Mouse (Mus musculus): ENCODE measurements around the gene Epx. TPM values are rescaled to one million over a fixed set of nuclear protein-coding genes. Genes with fewer than 3 reads are reported as not detected.

The Epx gene
- total and polyA plus RNA-seq, 2 experiments from 2014 or later: 0.79 to 0.90 TPM

DNA sequence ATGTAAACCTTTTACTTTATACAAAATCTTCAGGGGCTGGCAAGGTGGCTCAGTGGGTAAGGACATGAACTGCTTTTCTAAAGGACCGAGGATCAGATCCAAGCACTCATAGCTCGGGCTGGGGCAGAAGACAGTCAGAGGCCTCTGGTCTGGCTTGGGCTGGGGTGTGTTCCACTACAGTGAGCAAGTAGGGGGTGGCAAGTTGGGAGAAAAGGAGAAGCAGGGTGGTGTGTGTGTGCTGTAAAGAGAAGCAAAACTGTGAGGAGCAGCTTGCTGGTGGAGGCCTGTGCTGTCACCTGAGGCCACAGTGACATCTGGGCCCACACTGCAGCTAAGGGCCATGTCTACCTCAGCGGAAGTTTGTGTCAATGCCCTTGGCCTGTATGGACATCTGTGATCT lies 33.9 kb downstream of the Epx start:
- Histone ChIP-seq H3K27ac (ENCODE audit: low read depth, low read length) (no peak overlapping the region), H3K36me3 (ENCODE audit: insufficient read depth) (no peaks in the 10 kb centered on the region), H3K4me3 (ENCODE audit: low read depth, low read length) (no peak overlapping the region), H3K27me3 (ENCODE audit: insufficient read depth, low read length) (no peaks in the 10 kb centered on the region), H3K4me1 (ENCODE audit: insufficient read depth) (no peaks in the 10 kb centered on the region), H3K9ac (no peak overlapping the region), H3K9me3 (ENCODE audit: low read length) (no peaks in the 10 kb centered on the region), H3K4me2 (ENCODE audit: low read depth) (no peak overlapping the region)
- no peak for ATAC-seq
- WGBS: 88% methylated on average over 3 of the region's 3 CpGs
- TF ChIP-seq CTCF (IDR thresholded peaks at IDR 0.05; ENCODE audit: low read depth): no peak
- DNase-seq: no peak

DNA sequence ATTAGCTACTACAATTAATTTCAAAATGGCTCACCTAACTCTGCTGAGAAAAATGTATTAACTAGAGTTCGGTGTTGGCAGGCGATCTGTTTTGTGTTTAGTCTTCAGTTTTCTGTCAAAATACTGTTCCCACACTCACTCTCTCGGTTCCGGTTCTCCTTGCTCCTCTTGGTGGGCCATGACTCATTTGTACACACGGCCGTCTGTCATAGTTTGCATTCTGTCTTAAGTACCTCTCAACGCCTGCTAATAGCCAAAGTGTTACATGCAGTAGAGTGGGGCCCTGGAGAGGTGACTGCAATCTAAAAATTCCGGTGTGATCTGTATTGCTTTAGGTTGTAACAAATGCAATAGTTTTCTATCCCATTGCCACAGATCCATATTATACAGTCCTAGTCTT lies 34.7 kb downstream of the Epx start:
- no peaks in the 10 kb centered on the region for H3K9me3 ChIP-seq (ENCODE audit: low read length)

DNA sequence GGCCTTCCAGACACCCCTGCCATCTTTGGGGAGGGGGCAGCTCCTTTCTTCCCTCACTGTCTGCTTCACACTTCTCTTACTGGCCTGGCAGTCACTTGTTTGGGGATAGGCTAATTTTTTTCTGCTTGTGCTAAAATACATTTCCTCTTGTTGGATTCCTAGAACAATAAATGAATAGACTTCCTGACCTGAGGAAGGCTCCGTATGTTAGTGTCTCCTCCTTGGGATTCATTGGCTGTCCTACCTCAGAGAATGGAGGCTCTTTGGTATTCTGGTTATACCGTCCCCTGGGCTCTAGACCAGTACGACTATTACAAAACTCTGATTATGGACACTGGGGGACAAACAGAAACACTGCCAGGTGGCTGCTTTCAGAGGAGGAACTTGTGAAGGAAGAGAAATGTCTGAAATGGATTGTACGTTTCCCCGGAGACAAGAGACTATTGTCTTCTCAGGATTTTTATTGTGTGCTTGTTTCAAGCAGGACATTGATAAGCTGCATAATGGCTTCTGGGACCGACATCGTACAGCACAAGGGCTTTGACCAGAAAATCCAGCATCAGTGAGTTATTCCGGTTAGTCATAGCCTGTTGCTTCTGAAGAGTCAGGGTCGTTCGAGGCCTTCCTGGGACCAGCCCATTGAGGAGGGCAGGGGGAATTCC lies 47.0 kb downstream of the Epx start, which contains the start of gene Lpo:
Gene Lpo (minus strand): TSS at position 51 of the 662 bp plus-strand sequence.
- H3K36me3 ChIP-seq (ENCODE audit: insufficient read depth): no peaks in the 10 kb centered on the region
- DNase-seq (peak; percentile 5), ATAC-seq (peak; percentile 55)
- H3K9me3 ChIP-seq (ENCODE audit: low read length): no peaks in the 10 kb centered on the region
- no peak within 1 kb of the TSS for H3K9ac ChIP-seq
- TF ChIP-seq CTCF (IDR thresholded peaks at IDR 0.05; ENCODE audit: low read depth): no peak
- whole genome bisulfite sequencing: 21% methylated on average over 10 of the region's 10 CpGs
- H3K27me3 ChIP-seq (ENCODE audit: insufficient read depth, low read length): no peaks in the 10 kb centered on the region
- no peak within 1 kb of the TSS for H3K27ac ChIP-seq (ENCODE audit: low read depth, low read length)
- no peak within 1 kb of the TSS for H3K4me3 ChIP-seq (ENCODE audit: low read depth, low read length)
- H3K4me1 ChIP-seq (ENCODE audit: insufficient read depth): no peaks in the 10 kb centered on the region
- no peak within 1 kb of the TSS for H3K4me2 ChIP-seq (ENCODE audit: low read depth)

More for the DNA sequence above, 34.7 kb downstream of the Epx start:
- H3K27ac ChIP-seq (ENCODE audit: low read depth, low read length): no peak overlapping the region
- 78% methylated on average over 8 of the region's 8 CpGs for WGBS
- TF ChIP-seq CTCF (IDR thresholded peaks at IDR 0.05; ENCODE audit: low read depth): no peak
- DNase-seq (no peak), ATAC-seq (no peak)
- H3K4me3 ChIP-seq (ENCODE audit: low read depth, low read length): no peak overlapping the region
- no peak overlapping the region for H3K9ac ChIP-seq
- H3K36me3 ChIP-seq (ENCODE audit: insufficient read depth): no peaks in the 10 kb centered on the region
- no peaks in the 10 kb centered on the region for H3K4me1 ChIP-seq (ENCODE audit: insufficient read depth)
- no peak overlapping the region for H3K4me2 ChIP-seq (ENCODE audit: low read depth)
- no peaks in the 10 kb centered on the region for H3K27me3 ChIP-seq (ENCODE audit: insufficient read depth, low read length)

DNA sequence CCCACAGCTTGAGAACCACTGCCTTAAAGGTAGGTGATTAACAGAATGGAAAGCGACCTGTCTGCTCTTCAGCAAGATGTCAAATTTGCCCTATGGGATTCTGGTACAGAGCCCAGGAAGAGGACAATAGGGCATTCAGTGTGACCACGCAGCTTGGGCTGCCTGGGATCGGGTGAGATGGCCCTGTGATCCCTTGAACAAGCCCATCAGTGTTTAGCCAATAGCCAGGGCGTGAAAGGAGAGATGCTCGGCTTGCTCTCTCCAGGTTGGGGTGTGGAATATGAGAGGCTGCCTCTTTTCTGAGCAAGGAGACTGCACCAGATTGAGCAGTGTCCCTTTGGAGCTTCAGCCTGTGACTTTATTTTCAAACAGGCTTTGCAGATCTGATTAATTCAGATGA lies 53.8 kb downstream of the Epx start:
- Histone ChIP-seq H3K4me1 (ENCODE audit: insufficient read depth) (no peaks in the 10 kb centered on the region), H3K27ac (ENCODE audit: low read depth, low read length) (no peak overlapping the region), H3K27me3 (ENCODE audit: insufficient read depth, low read length) (no peaks in the 10 kb centered on the region), H3K4me3 (ENCODE audit: low read depth, low read length) (no peak overlapping the region), H3K9me3 (ENCODE audit: low read length) (no peaks in the 10 kb centered on the region), H3K9ac (no peak overlapping the region), H3K36me3 (ENCODE audit: insufficient read depth) (no peaks in the 10 kb centered on the region), H3K4me2 (ENCODE audit: low read depth) (no peak overlapping the region)
- no peak for ATAC-seq
- WGBS: 33% methylated on average over 5 of the region's 5 CpGs
- TF ChIP-seq CTCF (IDR thresholded peaks at IDR 0.05; ENCODE audit: low read depth): no peak
- DNase-seq: no peak

DNA sequence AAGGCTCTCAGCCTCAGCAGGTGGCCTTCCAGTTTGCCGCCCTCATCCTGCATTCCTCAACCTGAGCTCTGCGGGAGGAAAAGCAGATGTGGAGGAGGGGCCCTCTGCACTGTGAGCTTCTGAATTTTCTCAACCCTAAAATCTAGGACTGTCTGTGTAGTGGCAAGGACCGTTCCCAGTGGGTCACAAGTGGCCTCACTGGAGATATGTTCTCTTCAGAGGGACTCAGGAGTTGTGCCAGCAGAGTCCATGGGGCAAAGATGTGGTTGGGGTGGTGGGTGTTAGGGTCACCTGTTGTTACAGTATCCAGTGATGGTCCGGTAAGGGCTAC lies 57.9 kb downstream of the Epx start:
- 38% methylated on average over 4 of the region's 4 CpGs for WGBS
- ATAC-seq: no peak

DNA sequence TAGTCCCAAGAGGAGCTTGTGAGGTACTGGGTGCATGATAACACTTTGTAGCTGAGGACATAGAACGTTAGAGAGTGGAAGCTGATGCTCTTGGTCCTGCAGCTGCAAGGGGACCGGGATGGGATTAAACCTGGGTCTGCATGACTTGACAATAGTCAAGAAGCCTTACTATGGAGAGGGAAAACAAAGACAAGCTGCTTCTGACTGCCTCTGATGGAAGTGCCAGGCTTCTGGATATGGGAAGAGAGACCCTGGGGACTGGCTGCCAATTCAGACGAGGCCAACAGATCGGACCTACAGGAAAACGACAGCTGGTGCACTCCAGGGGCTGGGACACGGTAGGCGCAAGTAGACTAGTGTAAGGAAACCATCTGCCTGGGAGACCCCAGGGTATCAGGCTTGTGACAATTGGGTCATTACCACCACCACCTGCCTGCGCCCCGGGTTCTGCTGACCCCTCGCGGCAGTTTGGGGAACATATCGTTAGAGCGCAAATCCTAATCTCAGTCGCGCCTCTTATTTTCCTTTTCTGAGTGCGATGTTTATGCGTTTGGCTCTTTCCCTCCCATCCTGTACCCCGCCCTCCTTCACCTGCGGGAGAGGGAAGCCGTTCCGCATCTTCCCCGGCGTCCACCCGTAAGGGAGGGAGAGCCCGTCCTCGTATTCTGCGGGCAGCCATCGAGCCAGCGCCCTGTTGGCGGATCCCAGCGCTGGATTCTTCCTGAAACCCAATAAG lies 58.5 kb downstream of the Epx start:
- no peaks in the 10 kb centered on the region for H3K27me3 ChIP-seq (ENCODE audit: insufficient read depth, low read length)
- no peaks in the 10 kb centered on the region for H3K36me3 ChIP-seq (ENCODE audit: insufficient read depth)
- TF ChIP-seq CTCF (IDR thresholded peaks at IDR 0.05; ENCODE audit: low read depth): peak; percentile 89
- ATAC-seq: peak; percentile 89
- DNase-seq: peak; percentile 78
- H3K4me2 ChIP-seq (ENCODE audit: low read depth): peak overlapping the region; percentile 52
- H3K9ac ChIP-seq: peak overlapping the region; percentile 55
- H3K4me1 ChIP-seq (ENCODE audit: insufficient read depth): no peaks in the 10 kb centered on the region
- WGBS: 2% methylated on average over 31 of the region's 31 CpGs
- peak overlapping the region; percentile 34 for H3K4me3 ChIP-seq (ENCODE audit: low read depth, low read length)
- H3K27ac ChIP-seq (ENCODE audit: low read depth, low read length): no peak overlapping the region
- no peaks in the 10 kb centered on the region for H3K9me3 ChIP-seq (ENCODE audit: low read length)

More for the DNA sequence above, 57.9 kb downstream of the Epx start:
- Histone ChIP-seq H3K9ac (peak overlapping the region; percentile 55), H3K27me3 (ENCODE audit: insufficient read depth, low read length) (no peaks in the 10 kb centered on the region), H3K4me2 (ENCODE audit: low read depth) (peak overlapping the region; percentile 52), H3K9me3 (ENCODE audit: low read length) (no peaks in the 10 kb centered on the region), H3K27ac (ENCODE audit: low read depth, low read length) (no peak overlapping the region), H3K4me3 (ENCODE audit: low read depth, low read length) (peak overlapping the region; percentile 34), H3K4me1 (ENCODE audit: insufficient read depth) (no peaks in the 10 kb centered on the region), H3K36me3 (ENCODE audit: insufficient read depth) (no peaks in the 10 kb centered on the region)
- no peak for TF ChIP-seq CTCF (IDR thresholded peaks at IDR 0.05; ENCODE audit: low read depth)
- DNase-seq: no peak

DNA sequence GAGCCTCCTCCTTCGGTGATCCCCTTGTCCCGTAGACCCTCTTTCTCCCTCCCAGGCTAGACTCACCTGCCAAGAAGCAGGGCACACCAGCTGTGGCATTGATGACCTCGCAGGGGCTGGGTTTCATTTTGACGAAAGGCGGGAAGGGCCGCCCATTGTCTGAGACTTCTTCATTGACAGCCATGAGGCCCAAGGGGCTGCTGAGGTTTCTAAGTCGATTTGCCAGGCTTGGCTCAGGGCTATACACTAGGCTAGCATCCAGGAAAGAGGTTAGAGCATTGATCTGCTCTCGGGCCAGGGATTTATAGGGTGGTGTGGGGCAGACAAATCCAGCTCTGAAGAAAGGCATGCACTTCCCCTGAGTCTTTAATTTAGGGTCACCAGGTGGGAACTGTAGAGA lies 60.5 kb downstream of the Epx start:
- no peak for DNase-seq
- H3K9me3 ChIP-seq (ENCODE audit: low read length): no peaks in the 10 kb centered on the region
- H3K36me3 ChIP-seq (ENCODE audit: insufficient read depth): no peaks in the 10 kb centered on the region
- no peak overlapping the region for H3K9ac ChIP-seq
- no peak overlapping the region for H3K4me3 ChIP-seq (ENCODE audit: low read depth, low read length)
- H3K27me3 ChIP-seq (ENCODE audit: insufficient read depth, low read length): no peaks in the 10 kb centered on the region
- ATAC-seq: no peak
- no peaks in the 10 kb centered on the region for H3K4me1 ChIP-seq (ENCODE audit: insufficient read depth)
- 65% methylated on average over 8 of the region's 8 CpGs for WGBS
- no peak overlapping the region for H3K27ac ChIP-seq (ENCODE audit: low read depth, low read length)
- no peak overlapping the region for H3K4me2 ChIP-seq (ENCODE audit: low read depth)
- no peak for TF ChIP-seq CTCF (IDR thresholded peaks at IDR 0.05; ENCODE audit: low read depth)

Other genes starting within 250 kb of the Epx start
- gene Rnf43, start 212.8 kb downstream of the Epx start, total RNA-seq (2014; rRNA removed): 1.0 and 1.8 TPM in 2 replicates
- gene Rnf43, start 212.8 kb downstream of the Epx start, polyA plus RNA-seq (2015; fragmentation: Nextera tagmentation; extraction: Ambion mirVana): 0.79 and 0.84 TPM in 2 replicates
- 64.9 and 78.5 TPM in 2 replicates for gene Supt4a, start 138.0 kb downstream of the Epx start, total RNA-seq (2014; rRNA removed)
- 141 and 159 TPM in 2 replicates for gene Supt4a, start 138.0 kb downstream of the Epx start, polyA plus RNA-seq (2015; fragmentation: Nextera tagmentation; extraction: Ambion mirVana)
- gene Tspoap1, start 115.0 kb downstream of the Epx start, total RNA-seq (2014; rRNA removed): 119 and 199 TPM in 2 replicates
- gene Tspoap1, start 115.0 kb downstream of the Epx start, polyA plus RNA-seq (2015; fragmentation: Nextera tagmentation; extraction: Ambion mirVana): 10.5 and 20.1 TPM in 2 replicates
- 0.33 and 0.46 TPM in 2 replicates for gene Mpo, start 82.0 kb downstream of the Epx start, total RNA-seq (2014; rRNA removed)
- gene Mpo, start 82.0 kb downstream of the Epx start, polyA plus RNA-seq (2015; fragmentation: Nextera tagmentation; extraction: Ambion mirVana): 0.21 TPM in 1 of 2 replicates, not detected in the other
- gene Lpo, start 47.2 kb downstream of the Epx start, total RNA-seq (2014; rRNA removed): 0.46 and 1.1 TPM in 2 replicates
- gene Lpo, start 47.2 kb downstream of the Epx start, polyA plus RNA-seq (2015; fragmentation: Nextera tagmentation; extraction: Ambion mirVana): 0.62 and 1.3 TPM in 2 replicates
- gene Mks1, start 22.3 kb downstream of the Epx start, total RNA-seq (2014; rRNA removed): 6.8 and 11.1 TPM in 2 replicates
- 6.1 and 8.8 TPM in 2 replicates for gene Mks1, start 22.3 kb downstream of the Epx start, polyA plus RNA-seq (2015; fragmentation: Nextera tagmentation; extraction: Ambion mirVana)
- gene Olfr462, start 16.7 kb upstream of the Epx start, total RNA-seq (2014; rRNA removed): not detected in 2 replicates
- gene Olfr462, start 16.7 kb upstream of the Epx start, polyA plus RNA-seq (2015; fragmentation: Nextera tagmentation; extraction: Ambion mirVana): not detected in 2 replicates
- gene Olfr463, start 21.9 kb upstream of the Epx start, total RNA-seq (2014; rRNA removed): not detected in 2 replicates
- gene Olfr463, start 21.9 kb upstream of the Epx start, polyA plus RNA-seq (2015; fragmentation: Nextera tagmentation; extraction: Ambion mirVana): not detected in 2 replicates
- gene Olfr464, start 45.4 kb upstream of the Epx start, total RNA-seq (2014; rRNA removed): not detected in 2 replicates
- 0.07 TPM in 1 of 2 replicates, not detected in the other for gene Olfr464, start 45.4 kb upstream of the Epx start, polyA plus RNA-seq (2015; fragmentation: Nextera tagmentation; extraction: Ambion mirVana)
- 36.5 and 54.9 TPM in 2 replicates for gene Dynll2, start 112.0 kb upstream of the Epx start, total RNA-seq (2014; rRNA removed)
- gene Dynll2, start 112.0 kb upstream of the Epx start, polyA plus RNA-seq (2015; fragmentation: Nextera tagmentation; extraction: Ambion mirVana): 41.7 and 49.8 TPM in 2 replicates
- 282 and 390 TPM in 2 replicates for gene Srsf1, start 171.8 kb upstream of the Epx start, total RNA-seq (2014; rRNA removed)
- gene Srsf1, start 171.8 kb upstream of the Epx start, polyA plus RNA-seq (2015; fragmentation: Nextera tagmentation; extraction: Ambion mirVana): 103 and 121 TPM in 2 replicates
- 33.0 and 43.7 TPM in 2 replicates for gene Vezf1, start 192.7 kb upstream of the Epx start, total RNA-seq (2014; rRNA removed)
- gene Vezf1, start 192.7 kb upstream of the Epx start, polyA plus RNA-seq (2015; fragmentation: Nextera tagmentation; extraction: Ambion mirVana): 28.0 and 34.6 TPM in 2 replicates
- 28.9 and 34.7 TPM in 2 replicates for gene Cuedc1, start 222.5 kb upstream of the Epx start, total RNA-seq (2014; rRNA removed)
- gene Cuedc1, start 222.5 kb upstream of the Epx start, polyA plus RNA-seq (2015; fragmentation: Nextera tagmentation; extraction: Ambion mirVana): 22.0 and 34.6 TPM in 2 replicates

Data from forebrain, postnatal 0 days (tissue).